Mouse (Mus musculus) midbrain, embryonic 13.5 days (tissue): ENCODE results near the gene Dok1. TPM values are rescaled to one million over a fixed set of nuclear protein-coding genes. Genes with fewer than 3 reads are reported as not detected.

ENCODE experiments used
- ATAC-seq: fragments of 200-750 bp; cut with Nextera tagmentation; 2 replicates; pipeline ENCODE4 v1.8.0; 2017; ENCODE audit warnings: mild to moderate bottlenecking, moderate TSS enrichment, moderate library complexity
- H3K27ac ChIP-seq: fragments of 300-500 bp; sonication (generic); 2 replicates; pipeline ENCODE4 v1.5.1; 2015; ENCODE audit warnings: inconsistent platforms, mild to moderate bottlenecking, moderate library complexity
- H3K27me3 ChIP-seq: fragments of 300-500 bp; sonication (generic); 2 replicates; pipeline ENCODE4 v1.6.1; 2015; ENCODE audit warnings: mild to moderate bottlenecking, inconsistent platforms
- H3K36me3 ChIP-seq: fragments of 300-500 bp; sonication (generic); 2 replicates; pipeline ENCODE4 v1.6.1; 2015; ENCODE audit warnings: mild to moderate bottlenecking, inconsistent platforms
- H3K4me1 ChIP-seq: fragments of 300-500 bp; sonication (generic); replicated peaks from 2 replicates; pipeline ENCODE4 v1.6.1; 2015; ENCODE audit warnings: inconsistent platforms
- H3K4me2 ChIP-seq: fragments of 300-500 bp; sonication (generic); replicated peaks from 2 replicates; pipeline ENCODE4 v1.6.1; 2015; ENCODE audit warnings: moderate library complexity, mild to moderate bottlenecking, inconsistent platforms
- H3K4me3 ChIP-seq: fragments of 300-500 bp; sonication (generic); replicated peaks from 2 replicates; pipeline ENCODE4 v1.5.1; 2015; ENCODE audit warnings: mild to moderate bottlenecking, inconsistent platforms
- H3K9ac ChIP-seq: fragments of 300-500 bp; sonication (generic); replicated peaks from 2 replicates; pipeline ENCODE4 v1.6.1; 2015; ENCODE audit warnings: mild to moderate bottlenecking, inconsistent platforms
- H3K9me3 ChIP-seq: fragments of 300-500 bp; sonication (generic); 2 replicates; pipeline ENCODE4 v1.6.1; 2016; ENCODE audit warnings: mild to moderate bottlenecking, inconsistent platforms
- WGBS: fragments of 180-500 bp; shearing (Covaris S2); methylation state at CpG from one replicate; pipeline ENCODE4 v1.1.7; 2015; 5-methylcytosine and 5-hydroxymethylcytosine counted together
- polyA plus RNA-seq: library from polyadenylated mRNA; unstranded; fragments of >200 nt; fragmentation: Nextera tagmentation; extraction: Ambion mirVana; gene quantifications from 2 replicates; pipeline ENCODE4 v1.2.1, GENCODE M21; 2015

The Dok1 gene
- polyA plus RNA-seq, 1 experiment from 2014 or later: 4.1 TPM

- H3K4me3 ChIP-seq: no peak overlapping the region
- WGBS: 60% methylated on average over 6 of the region's 6 CpGs
- H3K27me3 ChIP-seq: no peaks in the 10 kb centered on the region; the same call in 1 of the 2 replicates
- no peak for ATAC-seq
- no peaks in the 10 kb centered on the region for H3K9me3 ChIP-seq
- H3K36me3 ChIP-seq: no peaks in the 10 kb centered on the region
- H3K4me2 ChIP-seq: no peak overlapping the region
- H3K9ac ChIP-seq: no peak overlapping the region
- peaks cover 4% of the 10 kb centered on the region for H3K4me1 ChIP-seq
- no peak overlapping the region for H3K27ac ChIP-seq
These were observed 10.3 kb upstream of the Dok1 start for GRCm38 (mm10) chr6:83043561-83043960.

DNA sequence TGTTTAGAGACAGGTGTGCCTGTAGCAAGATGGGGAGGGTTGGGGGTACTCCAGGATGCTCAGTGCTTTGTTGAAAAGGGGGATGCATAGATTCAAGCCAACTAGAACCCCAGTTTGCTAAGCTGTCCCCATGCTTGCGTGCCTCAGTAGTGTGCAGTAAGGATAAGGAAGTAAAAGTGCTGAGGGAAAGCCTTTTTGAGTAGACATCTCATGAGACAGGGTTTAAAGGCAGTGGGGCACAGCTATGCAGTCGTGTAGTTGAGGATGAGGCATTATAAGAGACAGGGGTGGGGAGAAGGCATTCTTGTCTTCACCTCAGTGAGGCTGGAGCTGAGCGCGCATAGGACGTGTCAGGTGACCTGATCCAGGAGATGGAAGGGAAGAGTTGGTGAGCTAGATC lies 7.3 kb upstream of the Dok1 start:
- H3K4me3 ChIP-seq: no peak overlapping the region
- H3K27me3 ChIP-seq: peaks cover 14% of the 10 kb centered on the region
- no peak overlapping the region for H3K9ac ChIP-seq
- H3K27ac ChIP-seq: no peak overlapping the region
- no peaks in the 10 kb centered on the region for H3K9me3 ChIP-seq
- peaks cover 10% of the 10 kb centered on the region for H3K4me1 ChIP-seq
- no peak overlapping the region for H3K4me2 ChIP-seq
- no peak for ATAC-seq
- WGBS: 80% methylated on average over 5 of the region's 5 CpGs
- no peaks in the 10 kb centered on the region for H3K36me3 ChIP-seq

GRCm38 (mm10) chr6:83038496-83039012 lies 5.3 kb upstream of the Dok1 start:
- Histone ChIP-seq H3K27me3 (peaks cover 28% of the 10 kb centered on the region), H3K4me1 (peaks cover 25% of the 10 kb centered on the region), H3K4me2 (peak overlapping the region; percentile 59), H3K4me3 (peak overlapping the region; percentile 30), H3K9me3 (no peaks in the 10 kb centered on the region), H3K36me3 (no peaks in the 10 kb centered on the region), H3K27ac (no peak overlapping the region), H3K9ac (peak overlapping the region; percentile 15; the same call in 1 of the 2 replicates)
- WGBS: 10% methylated on average over 24 of the region's 24 CpGs
- ATAC-seq: peak; percentile 66

GRCm38 (mm10) chr6:83037188-83037587 lies 3.9 kb upstream of the Dok1 start:
- WGBS: 79% methylated on average over 8 of the region's 8 CpGs
- ATAC-seq: no peak
- no peak overlapping the region for H3K4me2 ChIP-seq

GRCm38 (mm10) chr6:83034463-83035055 lies 1.3 kb upstream of the Dok1 start:
- 12% methylated on average over 5 of the region's 5 CpGs for WGBS
- Histone ChIP-seq H3K9me3 (no peaks in the 10 kb centered on the region), H3K9ac (no peak overlapping the region), H3K4me2 (peak overlapping the region; percentile 62), H3K4me1 (peaks cover 42% of the 10 kb centered on the region), H3K36me3 (no peaks in the 10 kb centered on the region), H3K4me3 (peak overlapping the region; percentile 46), H3K27me3 (peaks cover 63% of the 10 kb centered on the region), H3K27ac (0 out of 2 replicates have a peak overlapping the region, but pooled peaks have one; percentile 39)
- ATAC-seq: no peak

More at GRCm38 (mm10) chr6:83037188-83037587, 3.9 kb upstream of the Dok1 start:
- H3K27me3 ChIP-seq: peaks cover 36% of the 10 kb centered on the region
- H3K36me3 ChIP-seq: no peaks in the 10 kb centered on the region
- H3K27ac ChIP-seq: no peak overlapping the region
- no peaks in the 10 kb centered on the region for H3K9me3 ChIP-seq
- H3K4me1 ChIP-seq: peaks cover 39% of the 10 kb centered on the region
- no peak overlapping the region for H3K4me3 ChIP-seq
- H3K9ac ChIP-seq: no peak overlapping the region

DNA sequence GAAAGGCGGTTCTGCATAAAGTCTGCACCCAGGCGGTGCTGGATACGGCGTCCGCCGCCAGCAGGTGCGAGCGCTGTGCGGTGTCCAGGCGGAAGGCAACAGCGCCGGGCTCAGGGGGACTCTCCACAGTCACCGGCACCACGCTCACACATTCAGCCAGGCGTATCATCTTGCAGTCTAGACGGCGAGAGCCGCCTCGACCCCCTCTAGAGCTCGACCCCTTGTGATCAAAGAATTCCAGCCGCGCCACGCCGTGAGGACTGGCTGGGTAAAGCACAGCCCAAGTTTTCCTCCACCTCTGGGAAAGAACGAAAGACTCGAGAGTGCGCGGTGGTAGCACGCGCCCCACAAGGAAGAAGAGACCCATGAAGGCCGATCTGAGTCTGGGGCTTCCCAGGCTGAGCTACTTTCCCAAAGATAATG lies 491 bp downstream of the Dok1 start:
- Histone ChIP-seq H3K4me1 (peaks cover 32% of the 10 kb centered on the region), H3K27ac (no peak overlapping the region), H3K9me3 (no peaks in the 10 kb centered on the region), H3K36me3 (no peaks in the 10 kb centered on the region), H3K27me3 (peaks cover 79% of the 10 kb centered on the region), H3K9ac (peak overlapping the region; percentile 54), H3K4me3 (peak overlapping the region; percentile 46), H3K4me2 (peak overlapping the region; percentile 62)
- ATAC-seq: peak; percentile 67
- WGBS: under 1% methylated on average over 31 of the region's 31 CpGs

DNA sequence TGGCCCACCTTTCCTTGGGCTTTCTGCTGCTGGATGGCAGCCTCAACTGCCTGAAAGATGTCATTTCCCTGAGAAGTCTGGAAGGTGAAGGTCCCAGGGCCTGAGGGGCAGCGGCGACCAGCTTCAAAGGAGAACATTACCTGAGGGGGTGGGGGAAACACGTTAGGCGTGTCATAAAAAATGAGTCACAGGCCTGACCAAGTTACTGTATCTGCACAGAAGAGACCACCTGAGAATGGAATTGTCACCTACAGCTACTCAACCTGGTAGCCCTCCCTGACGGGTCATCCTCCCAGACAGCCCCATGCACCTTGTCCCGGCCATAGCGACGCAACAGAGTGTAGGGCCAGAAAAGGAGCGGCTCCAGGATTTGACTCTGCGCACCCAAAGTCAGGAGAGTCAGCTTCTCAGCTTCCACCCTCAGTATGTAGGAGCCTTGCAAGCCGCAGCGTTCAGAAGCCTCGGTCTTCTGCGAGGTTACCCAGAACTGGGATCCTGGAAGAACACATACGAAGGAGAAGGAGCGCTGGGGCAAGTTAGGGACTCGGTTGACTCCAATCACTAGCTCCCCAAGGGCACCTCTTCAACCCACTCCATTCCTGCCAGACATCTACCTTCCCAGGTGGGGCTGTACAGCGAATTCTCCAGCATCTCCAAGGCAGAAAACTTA lies 1.2 kb downstream of the Dok1 start:
- 17% methylated on average over 18 of the region's 18 CpGs for whole genome bisulfite sequencing
- H3K4me3 ChIP-seq: peak overlapping the region; percentile 46
- no peak overlapping the region; the same call in 1 of the 2 replicates for H3K9ac ChIP-seq
- ATAC-seq: no peak
- H3K27ac ChIP-seq: no peak overlapping the region
- H3K36me3 ChIP-seq: no peaks in the 10 kb centered on the region
- H3K27me3 ChIP-seq: peaks cover 78% of the 10 kb centered on the region
- H3K9me3 ChIP-seq: no peaks in the 10 kb centered on the region
- peak overlapping the region; percentile 62 for H3K4me2 ChIP-seq
- peaks cover 32% of the 10 kb centered on the region for H3K4me1 ChIP-seq

GRCm38 (mm10) chr6:83031111-83031510 lies 2.2 kb downstream of the Dok1 start:
- Histone ChIP-seq H3K4me2 (no peak overlapping the region), H3K9ac (no peak overlapping the region), H3K9me3 (no peaks in the 10 kb centered on the region), H3K4me3 (no peak overlapping the region), H3K36me3 (no peaks in the 10 kb centered on the region), H3K4me1 (peaks cover 32% of the 10 kb centered on the region), H3K27me3 (peaks cover 72% of the 10 kb centered on the region), H3K27ac (no peak overlapping the region)
- WGBS: 60% methylated on average over 7 of the region's 7 CpGs
- ATAC-seq: no peak

DNA sequence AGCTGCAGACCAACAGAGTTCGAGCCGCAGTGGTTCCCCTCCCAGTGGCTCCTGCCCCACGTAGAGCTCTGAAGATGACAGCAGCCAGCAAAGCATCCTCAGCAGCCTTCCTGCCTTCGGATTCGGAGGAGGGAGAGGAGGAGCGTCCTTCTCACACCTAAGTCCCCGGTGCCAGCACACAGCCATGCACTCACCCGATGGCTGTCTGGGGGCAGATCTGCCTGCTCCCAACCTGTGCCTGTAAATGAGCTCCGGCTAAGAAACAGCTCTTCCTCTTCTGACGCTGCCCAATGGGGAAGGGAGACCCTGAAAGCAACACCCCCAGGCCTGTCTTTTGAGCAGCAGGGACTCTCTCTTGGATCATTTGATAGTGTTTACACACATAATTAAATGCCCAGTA lies 3.5 kb downstream of the Dok1 start:
- Histone ChIP-seq H3K27me3 (peaks cover 62% of the 10 kb centered on the region), H3K9me3 (no peaks in the 10 kb centered on the region), H3K36me3 (no peaks in the 10 kb centered on the region), H3K4me1 (peaks cover 28% of the 10 kb centered on the region), H3K4me2 (no peak overlapping the region), H3K27ac (no peak overlapping the region), H3K4me3 (no peak overlapping the region), H3K9ac (no peak overlapping the region)
- ATAC-seq: no peak
- WGBS: 19% methylated on average over 10 of the region's 10 CpGs

- H3K36me3 ChIP-seq: no peaks in the 10 kb centered on the region
- H3K4me3 ChIP-seq: no peak overlapping the region
- no peak overlapping the region for H3K27ac ChIP-seq
- H3K4me1 ChIP-seq: peaks cover 8% of the 10 kb centered on the region
- H3K9me3 ChIP-seq: no peaks in the 10 kb centered on the region
- ATAC-seq: no peak
- H3K27me3 ChIP-seq: peaks cover 51% of the 10 kb centered on the region
- no peak overlapping the region for H3K9ac ChIP-seq
- H3K4me2 ChIP-seq: no peak overlapping the region
- WGBS: 52% methylated on average over 8 of the region's 9 CpGs
These were observed 5.6 kb downstream of the Dok1 start for GRCm38 (mm10) chr6:83027706-83028105.

DNA sequence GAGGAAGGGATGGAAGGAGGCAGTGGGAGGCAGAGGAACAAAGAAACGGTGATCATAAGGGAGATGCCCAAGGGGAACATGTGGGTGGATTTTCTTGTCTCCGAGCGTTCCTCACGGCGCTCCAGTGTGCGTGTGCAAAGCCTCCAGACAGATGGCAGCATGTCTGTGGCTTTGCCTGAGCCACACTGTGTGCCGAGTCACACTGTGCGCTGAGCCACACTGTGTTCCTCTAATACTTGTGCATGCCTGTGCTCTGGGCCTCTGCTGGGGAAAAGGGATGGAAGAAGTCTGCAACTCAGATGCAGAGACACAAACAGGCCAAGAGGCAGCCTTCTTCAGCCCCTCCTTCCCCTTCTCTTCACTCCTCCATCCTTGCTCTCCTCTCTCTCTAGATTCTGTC lies 6.0 kb downstream of the Dok1 start:
- no peak for ATAC-seq
- no peak overlapping the region for H3K4me2 ChIP-seq
- no peak overlapping the region for H3K27ac ChIP-seq
- H3K4me1 ChIP-seq: peaks cover 4% of the 10 kb centered on the region
- H3K9ac ChIP-seq: no peak overlapping the region
- H3K27me3 ChIP-seq: peaks cover 47% of the 10 kb centered on the region
- H3K9me3 ChIP-seq: no peaks in the 10 kb centered on the region
- no peaks in the 10 kb centered on the region for H3K36me3 ChIP-seq
- H3K4me3 ChIP-seq: no peak overlapping the region
- 69% methylated on average over 8 of the region's 8 CpGs for WGBS

DNA sequence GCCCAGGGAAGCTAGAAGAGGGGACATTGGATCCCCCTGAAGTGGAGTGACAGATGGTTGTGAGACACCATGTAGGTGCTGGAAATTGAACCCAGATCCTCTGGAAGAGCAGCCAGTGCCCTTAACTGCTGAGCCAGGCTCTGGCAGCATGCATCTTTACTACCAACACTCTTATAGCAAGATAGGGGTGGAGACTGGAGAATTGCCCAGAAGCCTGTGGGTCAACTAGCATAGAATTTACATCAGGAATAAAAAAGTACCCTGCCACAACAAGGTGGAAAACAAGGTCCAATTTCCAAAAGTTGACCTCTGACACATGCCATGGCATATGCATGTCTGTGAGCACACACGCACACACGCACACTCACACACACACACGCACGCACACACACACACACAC lies 8.1 kb downstream of the Dok1 start:
- peaks cover 26% of the 10 kb centered on the region for H3K27me3 ChIP-seq
- no peaks in the 10 kb centered on the region for H3K4me1 ChIP-seq
- no peak overlapping the region for H3K4me3 ChIP-seq
- no peaks in the 10 kb centered on the region for H3K9me3 ChIP-seq
- 91% methylated on average over 4 of the region's 4 CpGs for WGBS
- no peak for ATAC-seq
- no peak overlapping the region for H3K4me2 ChIP-seq
- H3K27ac ChIP-seq: no peak overlapping the region
- H3K36me3 ChIP-seq: no peaks in the 10 kb centered on the region
- no peak overlapping the region for H3K9ac ChIP-seq
